21 mouse cellular contexts compared by ENCODE assay signal in genomic region chr7:17004716-17005115, GRCm38 (mm10). TPM values are rescaled to one million over a fixed set of nuclear protein-coding genes. Genes with fewer than 3 reads are reported as not detected.
A peak's percentile ranks its signal among the peaks of the same experiment; 100 is the strongest.
DNase-seq lines count a peak whose midpoint lies in the region; ATAC-seq and TF ChIP-seq lines count a peak whose summit lies in the region.
"Had no signal": no experiment of that assay in that cellular context is flagged by ENCODE, and none has a peak within 500 bp of the region (broad histone marks: within the 10 kb centered on the region; RNA-seq: fewer than 3 reads in every experiment).

No protein-coding gene starts in this region.

- DNase-seq in cerebellum, adult 11-12 months: peak; percentile 73
- DNase-seq in kidney, adult 11 months: peak; percentile 37
- no peak for DNase-seq in lung, postnatal 10 days
- DNase-seq in left cerebral cortex, adult 2 months (ENCODE audit: extremely low spot score in 1 of 2, low spot score in 2 of 2): no peak
- DNase-seq: adrenal gland, adult 2 months; gastrocnemius, postnatal 14 days; heart, adult 18-20 months; heart, postnatal 4 days; liver; thymus, postnatal 14 days had no signal

- no peak for TF ChIP-seq CTCF in left cerebral cortex, adult 2 months (IDR thresholded peaks at IDR 0.05)

- no peaks in the 10 kb centered on the region for H3K27me3 ChIP-seq in kidney, embryonic 16.5 days (ENCODE audit: insufficient read depth, low read length)
- no peaks in the 10 kb centered on the region for H3K27me3 ChIP-seq in liver, embryonic 15.5 days
- H3K27me3 ChIP-seq in liver, embryonic 12.5 days (replicated peaks): no peaks in the 10 kb centered on the region
- H3K27me3 ChIP-seq: embryonic facial prominence, embryonic 13.5 days; heart, embryonic 15.5 days; midbrain, embryonic 12.5 days; neural tube, embryonic 12.5 days had no signal

- no peak overlapping the region for H3K4me3 ChIP-seq in kidney, embryonic 16.5 days (ENCODE audit: low read length)
- H3K4me3 ChIP-seq in liver, embryonic 15.5 days (replicated peaks): no peak overlapping the region
- no peak overlapping the region for H3K4me3 ChIP-seq in liver, embryonic 12.5 days
- no peak overlapping the region for H3K4me3 ChIP-seq in left cerebral cortex, adult 2 months
- H3K4me3 ChIP-seq: embryonic facial prominence, embryonic 13.5 days; heart, embryonic 15.5 days; midbrain, embryonic 12.5 days; neural tube, embryonic 12.5 days had no signal

- no peaks in the 10 kb centered on the region for H3K4me1 ChIP-seq in kidney, embryonic 16.5 days (ENCODE audit: insufficient read depth, low read length)
- H3K4me1 ChIP-seq in liver, embryonic 15.5 days (replicated peaks): peaks cover 21% of the 10 kb centered on the region
- peaks cover 21% of the 10 kb centered on the region for H3K4me1 ChIP-seq in liver, embryonic 12.5 days
- H3K4me1 ChIP-seq: embryonic facial prominence, embryonic 13.5 days; midbrain, embryonic 12.5 days; neural tube, embryonic 12.5 days had no signal

- no peak for ATAC-seq in cerebellum, adult (ENCODE audit: insufficient number of reproducible peaks, low FRiP score, low TSS enrichment)
- ATAC-seq in kidney, embryonic 16.5 days (ENCODE audit: low FRiP score, low TSS enrichment): no peak
- ATAC-seq in liver, embryonic 15.5 days (ENCODE audit: insufficient read depth): no peak
- ATAC-seq in liver, embryonic 12.5 days: no peak
- ATAC-seq: forebrain, embryonic 14.5 days; hindbrain, embryonic 16.5 days had no signal

- H3K4me2 ChIP-seq in kidney, embryonic 16.5 days (replicated peaks; ENCODE audit: low read depth, low read length): no peak overlapping the region
- H3K4me2 ChIP-seq in liver, embryonic 15.5 days: no peak overlapping the region
- no peak overlapping the region for H3K4me2 ChIP-seq in liver, embryonic 12.5 days
- H3K4me2 ChIP-seq: embryonic facial prominence, embryonic 13.5 days; heart, embryonic 15.5 days; midbrain, embryonic 12.5 days; neural tube, embryonic 12.5 days had no signal

- H3K36me3 ChIP-seq in kidney, embryonic 16.5 days (ENCODE audit: insufficient read depth, low read length): peaks cover 67% of the 10 kb centered on the region
- peaks cover 57% of the 10 kb centered on the region for H3K36me3 ChIP-seq in liver, embryonic 15.5 days (replicated peaks)
- peaks cover 76% of the 10 kb centered on the region for H3K36me3 ChIP-seq in liver, embryonic 12.5 days

- intact Hi-C loops in left cerebral cortex, adult 2 months (cut with DNase I): no loop called here

- 81% methylated on average over 7 of the region's 7 CpGs for WGBS in kidney, embryonic 16.5 days
- WGBS in liver, embryonic 15.5 days (ENCODE audit: insufficient replicate concordance): 68% methylated on average over 7 of the region's 7 CpGs
- WGBS in liver, embryonic 12.5 days (ENCODE audit: insufficient replicate concordance): 72% methylated on average over 7 of the region's 7 CpGs

- H3K9ac ChIP-seq in kidney, embryonic 16.5 days (replicated peaks; ENCODE audit: low read length): no peak overlapping the region
- no peak overlapping the region for H3K9ac ChIP-seq in liver, embryonic 15.5 days
- no peak overlapping the region for H3K9ac ChIP-seq in liver, embryonic 12.5 days
- H3K9ac ChIP-seq: embryonic facial prominence, embryonic 13.5 days; heart, embryonic 15.5 days; midbrain, embryonic 12.5 days; neural tube, embryonic 12.5 days had no signal

- no peaks in the 10 kb centered on the region for H3K9me3 ChIP-seq in kidney, embryonic 16.5 days (ENCODE audit: low read length)
- H3K9me3 ChIP-seq in liver, embryonic 15.5 days (replicated peaks): no peaks in the 10 kb centered on the region
- no peaks in the 10 kb centered on the region for H3K9me3 ChIP-seq in liver, embryonic 12.5 days (replicated peaks)
- H3K9me3 ChIP-seq: embryonic facial prominence, embryonic 13.5 days; heart, embryonic 15.5 days; midbrain, embryonic 12.5 days; neural tube, embryonic 12.5 days had no signal

- H3K27ac ChIP-seq in kidney, embryonic 16.5 days (ENCODE audit: low read length): no peak overlapping the region
- H3K27ac ChIP-seq in liver, embryonic 15.5 days (replicated peaks): 0 out of 2 replicates have a peak overlapping the region, but pooled peaks have one; percentile 34
- H3K27ac ChIP-seq in liver, embryonic 12.5 days: no peak overlapping the region
- no peak overlapping the region for H3K27ac ChIP-seq in left cerebral cortex, adult 2 months
- H3K27ac ChIP-seq: embryonic facial prominence, embryonic 13.5 days; heart, embryonic 15.5 days; midbrain, embryonic 12.5 days; neural tube, embryonic 12.5 days had no signal

RNA-seq across cellular contexts. Expression of gene Ccdc8, which starts 12.2 kb away (rescaled TPM):
- polyA plus RNA-seq in kidney, embryonic 16.5 days (2015; fragmentation: Nextera tagmentation; extraction: Ambion mirVana): 49.6 and 53.8 TPM in 2 replicates
- polyA plus RNA-seq in liver, embryonic 15.5 days (2015; fragmentation: Nextera tagmentation; extraction: Ambion mirVana): 3.7 and 3.9 TPM in 2 replicates
- 3.8 and 3.9 TPM in 2 replicates for polyA plus RNA-seq in liver, embryonic 12.5 days (2016; fragmentation: Nextera tagmentation; extraction: Ambion mirVana)
- total RNA-seq in left cerebral cortex, adult 2 months (2021): 1 to 10 TPM; 2.2 to 2.4 TPM

RNA-seq across cellular contexts. Expression of gene Gm42372, which starts 21.8 kb away (rescaled TPM):
- polyA plus RNA-seq in kidney, embryonic 16.5 days (2015; fragmentation: Nextera tagmentation; extraction: Ambion mirVana): 0.20 and 0.26 TPM in 2 replicates
- 0.06 TPM in 1 of 2 replicates, not detected in the other for polyA plus RNA-seq in liver, embryonic 15.5 days (2015; fragmentation: Nextera tagmentation; extraction: Ambion mirVana)
- 0.07 TPM in 2 replicates for polyA plus RNA-seq in liver, embryonic 12.5 days (2016; fragmentation: Nextera tagmentation; extraction: Ambion mirVana)
- total RNA-seq in left cerebral cortex, adult 2 months (2021): 10 to 100 TPM; 62.3 to 67.7 TPM

RNA-seq across cellular contexts. Expression of gene Ppp5c, which starts 23.0 kb away (rescaled TPM):
- polyA plus RNA-seq in kidney, embryonic 16.5 days (2015; fragmentation: Nextera tagmentation; extraction: Ambion mirVana): 122 and 125 TPM in 2 replicates
- 43.2 and 45.3 TPM in 2 replicates for polyA plus RNA-seq in liver, embryonic 15.5 days (2015; fragmentation: Nextera tagmentation; extraction: Ambion mirVana)
- polyA plus RNA-seq in liver, embryonic 12.5 days (2016; fragmentation: Nextera tagmentation; extraction: Ambion mirVana): 70.3 and 75.2 TPM in 2 replicates
- total RNA-seq in left cerebral cortex, adult 2 months (2021): 100 to 1,000 TPM; 163 to 168 TPM

RNA-seq across cellular contexts. Expression of gene Pnmal1, which starts 45.2 kb away (rescaled TPM):
- polyA plus RNA-seq in kidney, embryonic 16.5 days (2015; fragmentation: Nextera tagmentation; extraction: Ambion mirVana): 0.62 and 0.65 TPM in 2 replicates
- 0.05 TPM in 1 of 2 replicates, not detected in the other for polyA plus RNA-seq in liver, embryonic 15.5 days (2015; fragmentation: Nextera tagmentation; extraction: Ambion mirVana)
- polyA plus RNA-seq in liver, embryonic 12.5 days (2016; fragmentation: Nextera tagmentation; extraction: Ambion mirVana): 0.05 and 0.08 TPM in 2 replicates
- total RNA-seq in left cerebral cortex, adult 2 months (2021): 100 to 1,000 TPM; 106 to 118 TPM
- total RNA-seq: gastrocnemius, postnatal 14 days; heart, adult 18-20 months; heart, postnatal 4 days; monocyte, adult 5-6 weeks had no signal

RNA-seq across cellular contexts. Expression of gene Hif3a, which starts 57.5 kb away (rescaled TPM):
- 25.2 and 26.1 TPM in 2 replicates for polyA plus RNA-seq in kidney, embryonic 16.5 days (2015; fragmentation: Nextera tagmentation; extraction: Ambion mirVana)
- 31.4 and 37.5 TPM in 2 replicates for polyA plus RNA-seq in liver, embryonic 15.5 days (2015; fragmentation: Nextera tagmentation; extraction: Ambion mirVana)
- 21.1 and 22.6 TPM in 2 replicates for polyA plus RNA-seq in liver, embryonic 12.5 days (2016; fragmentation: Nextera tagmentation; extraction: Ambion mirVana)
- total RNA-seq in left cerebral cortex, adult 2 months (2021): 10 to 100 TPM; 12.1 to 12.8 TPM
- total RNA-seq: monocyte, adult 5-6 weeks had no signal

Comparison
In these comparisons a context has a peak if more than half of its experiments do, and no peak if none do; other contexts are left out.
1. DNase-seq: peak in cerebellum, adult 11-12 months (single experiment) and kidney, adult 11 months (single experiment); none in lung, postnatal 10 days (single experiment) and left cerebral cortex, adult 2 months (0 of 2).
2. RNA of gene Ccdc8, which starts 12.2 kb away (polyA plus RNA-seq): 49.6 to 53.8 TPM in kidney, embryonic 16.5 days; 3.8 to 3.9 TPM in liver, embryonic 12.5 days and 3.7 to 3.9 TPM in liver, embryonic 15.5 days; every median in the first group is over 10 times any median in the second.